Mouse (Mus musculus) liver, embryonic 15.5 days (tissue): ENCODE measurements around the gene Dgkg. TPM values are rescaled to one million over a fixed set of nuclear protein-coding genes. Genes with fewer than 3 reads are reported as not detected.

Experiments
- ATAC-seq: fragments of 200-750 bp; cut with Nextera tagmentation; 2 replicates; pipeline ENCODE4 v1.8.0; 2017; ENCODE audit warnings: moderate number of reproducible peaks, mild to moderate bottlenecking, moderate library complexity; ENCODE audit not compliant: insufficient read depth
- H3K27ac ChIP-seq: fragments of 300-500 bp; sonication (generic); replicated peaks from 2 replicates; pipeline ENCODE4 v1.5.1; 2015; ENCODE audit warnings: mild to moderate bottlenecking, inconsistent platforms
- H3K27me3 ChIP-seq: fragments of 300-500 bp; sonication (generic); 2 replicates; pipeline ENCODE4 v1.6.1; 2015; ENCODE audit warnings: mild to moderate bottlenecking, inconsistent platforms
- H3K36me3 ChIP-seq: fragments of 300-500 bp; sonication (generic); replicated peaks from 2 replicates; pipeline ENCODE4 v1.6.1; 2015; ENCODE audit warnings: moderate library complexity, mild to moderate bottlenecking, inconsistent platforms
- H3K4me1 ChIP-seq: fragments of 300-500 bp; sonication (generic); replicated peaks from 2 replicates; pipeline ENCODE4 v1.6.1; 2015; ENCODE audit warnings: inconsistent platforms
- H3K4me2 ChIP-seq: fragments of 300-500 bp; sonication (generic); 2 replicates; pipeline ENCODE4 v1.6.1; 2015; ENCODE audit warnings: moderate library complexity, mild to moderate bottlenecking, inconsistent platforms
- H3K4me3 ChIP-seq: fragments of 300-500 bp; sonication (generic); replicated peaks from 2 replicates; pipeline ENCODE4 v1.5.1; 2015; ENCODE audit warnings: mild to moderate bottlenecking, inconsistent platforms
- H3K9ac ChIP-seq: fragments of 300-500 bp; sonication (generic); 2 replicates; pipeline ENCODE4 v1.6.1; 2015; ENCODE audit warnings: moderate library complexity, mild to moderate bottlenecking, inconsistent platforms
- H3K9me3 ChIP-seq: fragments of 300-500 bp; sonication (generic); replicated peaks from 2 replicates; pipeline ENCODE4 v1.6.1; 2016; ENCODE audit warnings: inconsistent platforms
- WGBS: fragments of 180-500 bp; shearing (Covaris S2); methylation state at CpG from one replicate; pipeline ENCODE4 v1.1.7; 2015; ENCODE audit warnings: mixed read lengths; ENCODE audit not compliant: insufficient replicate concordance; 5-methylcytosine and 5-hydroxymethylcytosine counted together
- polyA plus RNA-seq: library from polyadenylated mRNA; unstranded; fragments of >200 nt; fragmentation: Nextera tagmentation; extraction: Ambion mirVana; gene quantifications from 2 replicates; pipeline ENCODE4 v1.2.1, GENCODE M21; 2015

Gene Dgkg
- polyA plus RNA-seq, 1 experiment from 2014 or later, result 1.3 TPM

GRCm38 (mm10) chr16:22564907-22565272, 92.1 kb downstream of the Dgkg start:
- Histone ChIP-seq H3K4me2 (no peak overlapping the region), H3K27ac (no peak overlapping the region), H3K27me3 (no peaks in the 10 kb centered on the region), H3K36me3 (no peaks in the 10 kb centered on the region), H3K9ac (no peak overlapping the region), H3K4me1 (no peaks in the 10 kb centered on the region), H3K9me3 (no peaks in the 10 kb centered on the region), H3K4me3 (no peak overlapping the region)
- no peak for ATAC-seq
- 61% methylated on average over 3 of the region's 3 CpGs for WGBS

DNA sequence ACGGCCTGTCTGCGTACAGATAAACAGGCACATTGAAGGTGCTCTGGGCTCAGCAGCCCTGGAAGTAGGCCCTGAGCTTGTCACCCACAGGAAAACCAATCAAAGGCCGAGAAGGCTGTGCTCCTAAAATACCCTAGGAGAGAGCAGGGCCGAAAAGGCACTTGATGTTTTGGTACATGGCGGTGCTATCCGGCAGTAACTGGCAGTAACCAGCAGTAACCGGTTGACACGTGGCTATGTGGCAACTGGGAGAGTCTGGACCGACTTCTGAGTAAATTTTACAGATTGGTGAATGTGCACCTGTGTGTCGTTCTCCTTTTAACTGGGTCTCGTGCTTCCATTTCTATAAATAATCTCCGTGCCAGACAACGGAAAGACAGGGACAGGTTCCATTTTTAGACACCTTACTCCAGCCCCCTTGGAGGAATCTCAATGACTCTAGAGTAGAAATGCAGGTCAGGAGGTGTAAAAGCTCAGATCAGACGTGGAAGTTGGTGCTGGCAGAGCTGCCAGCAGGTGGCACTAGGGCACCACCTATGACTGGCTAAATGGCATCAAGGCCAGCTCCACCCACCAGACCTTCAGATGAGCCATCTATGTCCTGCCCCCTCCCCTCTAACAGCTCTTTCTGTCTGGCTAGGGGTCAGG, 92.6 kb downstream of the Dgkg start:
- Histone ChIP-seq H3K4me1 (no peaks in the 10 kb centered on the region), H3K4me2 (no peak overlapping the region), H3K9me3 (no peaks in the 10 kb centered on the region), H3K27ac (no peak overlapping the region), H3K9ac (no peak overlapping the region), H3K36me3 (no peaks in the 10 kb centered on the region), H3K4me3 (no peak overlapping the region), H3K27me3 (no peaks in the 10 kb centered on the region)
- WGBS, result 49% methylated on average over 14 of the region's 14 CpGs
- no peak for ATAC-seq

GRCm38 (mm10) chr16:22563594-22563993, 93.4 kb downstream of the Dgkg start:
- no peaks in the 10 kb centered on the region for H3K4me1 ChIP-seq
- no peak overlapping the region for H3K4me2 ChIP-seq
- no peaks in the 10 kb centered on the region for H3K27me3 ChIP-seq
- ATAC-seq, result no peak
- no peaks in the 10 kb centered on the region for H3K36me3 ChIP-seq
- no peaks in the 10 kb centered on the region for H3K9me3 ChIP-seq
- no peak overlapping the region for H3K9ac ChIP-seq
- no peak overlapping the region for H3K27ac ChIP-seq
- no peak overlapping the region for H3K4me3 ChIP-seq

DNA sequence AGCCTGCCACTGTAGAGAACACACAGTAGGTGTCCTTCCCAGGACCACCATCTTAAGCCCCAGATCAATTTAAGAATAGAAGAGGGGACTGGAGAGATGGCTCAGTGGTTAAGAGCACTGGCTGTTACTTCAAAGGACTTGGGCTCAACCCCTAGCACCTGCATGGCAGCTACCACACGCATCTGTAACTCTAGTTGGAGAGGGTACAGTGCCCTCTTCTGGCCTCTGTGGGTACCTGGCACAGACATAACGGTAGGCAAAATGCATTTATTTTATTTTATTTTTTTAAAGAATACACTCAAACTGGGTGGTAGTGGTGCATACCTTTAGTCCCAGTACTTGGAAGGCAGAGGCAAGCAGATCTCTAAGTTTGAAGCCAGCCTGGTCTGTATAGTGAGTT, 102.0 kb downstream of the Dgkg start:
- H3K27ac ChIP-seq, result no peak overlapping the region
- H3K4me1 ChIP-seq, result no peaks in the 10 kb centered on the region
- no peaks in the 10 kb centered on the region for H3K9me3 ChIP-seq
- no peak overlapping the region for H3K9ac ChIP-seq
- no peak overlapping the region for H3K4me2 ChIP-seq
- WGBS, result 47% methylated on average over 2 of the region's 2 CpGs
- H3K4me3 ChIP-seq, result no peak overlapping the region
- no peaks in the 10 kb centered on the region for H3K27me3 ChIP-seq
- ATAC-seq, result no peak
- no peaks in the 10 kb centered on the region for H3K36me3 ChIP-seq

DNA sequence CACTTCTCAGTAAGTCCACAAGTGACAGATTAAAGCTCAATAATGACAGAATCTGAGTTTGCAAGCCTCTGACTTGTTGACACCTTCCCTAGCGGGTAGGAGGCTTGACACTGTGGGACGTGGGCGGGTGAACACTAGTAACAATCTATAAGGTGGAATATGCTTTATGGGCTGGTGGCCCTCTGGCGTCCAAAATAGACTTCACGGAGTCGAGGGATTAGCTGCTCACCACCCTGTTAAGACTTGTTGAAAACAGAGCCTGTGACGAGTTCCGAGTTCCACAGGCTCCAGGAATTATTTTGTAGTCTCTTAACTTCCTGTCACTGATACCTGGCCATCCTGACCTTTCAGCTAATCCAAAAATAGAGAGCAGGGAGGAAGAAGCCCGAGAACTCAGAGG, 104.7 kb downstream of the Dgkg start:
- Histone ChIP-seq H3K4me1 (peaks cover 13% of the 10 kb centered on the region), H3K9ac (no peak overlapping the region), H3K4me3 (no peak overlapping the region), H3K9me3 (no peaks in the 10 kb centered on the region), H3K27me3 (no peaks in the 10 kb centered on the region), H3K36me3 (no peaks in the 10 kb centered on the region), H3K4me2 (no peak overlapping the region), H3K27ac (no peak overlapping the region)
- WGBS, result 53% methylated on average over 9 of the region's 9 CpGs
- ATAC-seq, result no peak

DNA sequence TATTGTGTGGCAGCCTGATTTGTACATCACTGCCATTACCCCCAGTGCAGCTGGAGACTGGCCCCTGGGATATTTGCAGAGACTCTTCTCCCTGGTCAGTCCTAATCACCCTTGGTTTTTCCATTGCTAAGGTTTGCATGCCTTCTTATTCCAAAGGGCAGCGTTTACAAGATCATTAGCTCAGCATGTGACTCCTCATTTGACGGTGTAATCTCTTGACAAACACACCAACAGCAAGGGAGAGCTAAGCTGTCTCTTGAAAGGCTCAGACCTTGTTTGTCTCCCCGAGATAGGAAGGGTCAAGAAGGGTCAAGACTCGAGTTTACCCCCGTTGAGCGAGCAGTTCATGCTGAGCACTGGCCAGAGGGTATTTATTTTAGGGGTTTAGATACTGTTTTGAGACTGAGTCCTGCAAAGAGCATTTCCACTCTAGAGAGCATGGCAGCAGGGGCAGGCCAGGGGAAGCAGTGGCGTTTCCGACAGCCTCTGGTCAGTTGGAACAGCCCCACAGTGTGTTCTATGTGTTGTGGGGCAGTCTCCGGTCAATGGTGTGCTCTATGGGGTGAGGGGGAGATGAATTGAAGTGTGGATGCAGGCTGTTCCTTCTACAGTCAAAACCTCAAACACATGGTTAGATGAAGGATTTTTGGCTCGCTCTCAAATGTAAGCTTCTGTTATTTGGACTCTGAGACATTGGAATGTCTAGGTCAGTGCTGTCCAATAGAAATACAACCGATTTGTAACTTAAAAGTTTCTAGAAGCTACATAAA, 105.6 kb downstream of the Dgkg start:
- no peak overlapping the region for H3K4me2 ChIP-seq
- H3K27ac ChIP-seq, result no peak overlapping the region

GRCm38 (mm10) chr16:22549346-22549745, 107.7 kb downstream of the Dgkg start:
- H3K9me3 ChIP-seq, result no peaks in the 10 kb centered on the region
- no peaks in the 10 kb centered on the region for H3K36me3 ChIP-seq
- no peak overlapping the region for H3K27ac ChIP-seq
- no peak overlapping the region for H3K4me2 ChIP-seq
- no peak for ATAC-seq
- H3K4me1 ChIP-seq, result peaks cover 13% of the 10 kb centered on the region
- WGBS, result 30% methylated on average over 5 of the region's 5 CpGs
- no peaks in the 10 kb centered on the region for H3K27me3 ChIP-seq
- H3K4me3 ChIP-seq, result no peak overlapping the region
- no peak overlapping the region for H3K9ac ChIP-seq

More for the DNA sequence above, 105.6 kb downstream of the Dgkg start:
- Histone ChIP-seq H3K4me3 (no peak overlapping the region), H3K4me1 (peaks cover 13% of the 10 kb centered on the region), H3K36me3 (no peaks in the 10 kb centered on the region), H3K9me3 (no peaks in the 10 kb centered on the region), H3K9ac (no peak overlapping the region), H3K27me3 (no peaks in the 10 kb centered on the region)
- WGBS, result 46% methylated on average over 11 of the region's 11 CpGs
- ATAC-seq, result no peak

DNA sequence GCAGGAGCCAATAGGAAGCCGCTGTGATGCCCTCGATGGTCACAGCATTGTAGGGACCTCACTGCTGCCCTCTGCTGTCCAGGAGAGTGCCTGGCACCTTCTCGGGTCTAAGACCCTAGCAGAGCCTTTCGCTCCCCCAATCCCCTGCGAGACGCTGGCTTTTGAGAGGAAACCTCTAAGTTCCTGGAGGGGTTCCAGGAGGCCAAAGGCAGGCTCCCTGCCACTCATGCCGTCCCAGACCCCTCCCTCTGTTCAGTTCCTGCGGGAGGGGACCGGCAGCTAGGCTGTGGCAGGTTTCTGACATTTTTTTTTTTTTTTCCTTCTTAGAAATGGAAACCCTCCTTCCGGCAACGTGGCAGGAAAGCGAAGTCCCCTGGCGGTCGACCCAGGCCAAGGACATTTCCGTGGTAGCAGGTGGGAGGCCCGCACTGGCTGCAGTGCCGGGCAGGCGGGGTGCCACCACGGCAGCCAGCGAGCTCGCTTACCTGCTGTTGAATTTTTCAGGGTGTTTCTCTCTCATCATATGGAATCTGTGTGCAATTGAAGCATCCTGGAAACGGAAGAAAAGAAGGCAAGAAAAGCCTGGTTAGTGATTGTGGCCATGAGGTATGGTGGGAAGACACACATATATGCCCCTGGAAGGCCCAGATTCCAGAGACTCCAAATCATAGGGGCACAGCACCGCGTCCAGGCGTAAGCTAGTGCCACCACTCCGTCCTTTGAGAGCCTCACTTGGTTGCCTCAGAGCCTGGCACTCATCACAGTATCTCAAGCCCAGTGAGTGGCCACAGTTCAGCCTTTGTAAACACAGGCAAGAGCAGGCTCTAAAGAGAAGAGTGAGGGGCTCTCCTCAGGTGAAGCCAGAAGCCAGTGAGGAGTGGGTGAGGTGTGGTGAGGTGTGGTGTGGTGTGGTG, 108.6 kb downstream of the Dgkg start:
- peak overlapping the region; percentile 37 for H3K4me3 ChIP-seq
- H3K9me3 ChIP-seq, result no peaks in the 10 kb centered on the region
- no peak overlapping the region for H3K9ac ChIP-seq
- no peaks in the 10 kb centered on the region for H3K36me3 ChIP-seq
- H3K4me1 ChIP-seq, result peaks cover 13% of the 10 kb centered on the region
- H3K27ac ChIP-seq, result no peak overlapping the region
- no peaks in the 10 kb centered on the region for H3K27me3 ChIP-seq
- H3K4me2 ChIP-seq, result peak overlapping the region; percentile 68
- ATAC-seq, result peak; percentile 64; the same call in 1 of the 2 replicates
- 5% methylated on average over 26 of the region's 26 CpGs for WGBS

GRCm38 (mm10) chr16:22547741-22548140, 109.3 kb downstream of the Dgkg start:
- no peak overlapping the region for H3K4me3 ChIP-seq
- H3K4me1 ChIP-seq, result peaks cover 13% of the 10 kb centered on the region
- H3K36me3 ChIP-seq, result no peaks in the 10 kb centered on the region
- H3K27ac ChIP-seq, result no peak overlapping the region
- H3K9me3 ChIP-seq, result no peaks in the 10 kb centered on the region
- 44% methylated on average over 10 of the region's 10 CpGs for WGBS
- no peak overlapping the region for H3K9ac ChIP-seq
- no peaks in the 10 kb centered on the region for H3K27me3 ChIP-seq
- peak overlapping the region; percentile 68 for H3K4me2 ChIP-seq
- no peak for ATAC-seq

DNA sequence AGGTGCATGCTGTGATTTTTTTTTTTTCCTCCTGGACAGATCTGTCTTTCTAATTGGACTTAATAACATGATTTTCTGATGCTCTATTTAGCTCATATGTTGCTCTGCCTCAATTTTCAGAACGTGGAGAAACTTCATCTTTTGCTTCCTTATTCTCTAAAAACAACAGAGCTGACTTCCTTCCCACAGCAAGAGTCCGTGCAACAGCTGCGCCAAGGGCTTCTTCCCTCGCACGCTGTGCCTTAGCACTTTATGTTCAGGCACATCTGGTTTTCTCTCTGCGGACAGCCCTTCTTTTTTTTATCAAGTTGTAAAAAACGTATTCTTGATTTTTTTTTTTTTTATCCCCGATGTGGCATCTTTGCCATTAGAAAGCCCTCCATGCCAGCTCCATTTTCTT, 111.2 kb downstream of the Dgkg start:
- Histone ChIP-seq H3K9ac (no peak overlapping the region), H3K4me1 (peaks cover 13% of the 10 kb centered on the region), H3K4me2 (no peak overlapping the region), H3K9me3 (no peaks in the 10 kb centered on the region), H3K27ac (no peak overlapping the region), H3K4me3 (no peak overlapping the region), H3K27me3 (no peaks in the 10 kb centered on the region), H3K36me3 (no peaks in the 10 kb centered on the region)
- 33% methylated on average over 8 of the region's 8 CpGs for WGBS
- ATAC-seq, result no peak

DNA sequence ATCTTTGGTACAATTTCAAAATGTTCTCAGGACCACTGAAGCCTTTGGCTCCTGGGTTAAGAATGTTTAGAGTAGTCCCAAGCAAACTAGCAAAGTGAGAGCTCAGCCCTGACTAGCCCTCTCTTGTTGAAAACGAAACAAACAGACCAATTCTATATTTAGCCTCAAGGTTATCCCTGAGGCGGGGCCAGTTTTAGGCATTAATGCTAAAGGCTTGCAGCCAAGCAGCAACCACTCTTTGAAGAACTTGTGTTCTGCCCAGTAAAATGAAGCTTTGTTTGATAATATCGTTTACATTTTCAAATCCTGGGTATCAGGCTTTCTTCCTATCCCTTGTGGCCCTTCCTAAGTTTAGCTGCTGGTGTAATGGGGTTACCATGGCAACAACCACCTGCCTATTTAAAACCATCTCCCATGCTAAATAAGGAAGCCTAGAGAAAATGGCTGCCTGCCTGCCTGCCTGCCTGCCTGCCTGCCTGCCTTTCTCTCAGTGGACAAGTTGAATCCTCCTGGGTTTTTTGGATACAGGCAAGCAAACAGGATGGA, 111.9 kb downstream of the Dgkg start:
- H3K4me2 ChIP-seq, result no peak overlapping the region
- H3K36me3 ChIP-seq, result no peaks in the 10 kb centered on the region
- peaks cover 13% of the 10 kb centered on the region for H3K4me1 ChIP-seq
- no peaks in the 10 kb centered on the region for H3K27me3 ChIP-seq
- no peak for ATAC-seq
- no peak overlapping the region for H3K27ac ChIP-seq
- no peak overlapping the region for H3K9ac ChIP-seq
- no peaks in the 10 kb centered on the region for H3K9me3 ChIP-seq
- 14% methylated on average over 3 of the region's 3 CpGs for WGBS
- H3K4me3 ChIP-seq, result no peak overlapping the region
